Mouse (Mus musculus): ENCODE data around the gene Ctbp2.

DNA sequence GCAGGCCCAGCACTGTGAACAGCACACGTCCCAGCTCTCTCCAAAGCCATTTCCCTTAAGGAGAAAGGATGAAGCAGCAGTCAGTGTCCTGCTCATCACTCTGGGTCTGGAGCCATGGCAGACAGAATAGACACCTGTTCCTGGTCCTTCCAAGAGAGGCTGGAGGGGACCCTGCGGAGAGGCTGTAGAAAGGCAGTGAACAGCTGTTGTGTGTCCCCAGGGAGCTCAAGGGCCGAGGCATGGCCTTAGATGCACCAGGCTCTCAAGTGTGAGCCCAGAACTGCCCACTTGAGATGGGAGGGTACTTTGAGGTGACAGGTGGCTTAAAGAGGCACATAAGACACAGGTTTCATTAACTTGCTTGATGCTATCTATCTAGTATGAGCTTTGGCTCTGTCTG is 21.6 kb downstream of the Ctbp2 start:
- TF ChIP-seq CTCF (IDR thresholded peaks at IDR 0.05; ENCODE audit: control insufficient read depth, insufficient read depth, insufficient read length): no peak
- TF ChIP-seq USF1 (IDR thresholded peaks at IDR 0.05; ENCODE audit: low read depth): no peak
- TF ChIP-seq CEBPB (IDR thresholded peaks at IDR 0.05; ENCODE audit: low read depth): no peak
- TF ChIP-seq MYOG (IDR thresholded peaks at IDR 0.05; ENCODE audit: control insufficient read depth, extremely low read depth, insufficient read length): no peak
